Mouse (Mus musculus): Measurements from ENCODE around the gene 4930402F06Rik. TPM values are rescaled to one million over a fixed set of nuclear protein-coding genes. Genes with fewer than 3 reads are reported as not detected.

4930402F06Rik gene
- total RNA-seq, 2 experiments from 2014 or later, result not detected

GRCm38 (mm10) chr2:35419671-35420070 is 22.7 kb upstream of the 4930402F06Rik start:
- ATAC-seq (replicated peaks; ENCODE audit: low FRiP score, poor library complexity, severe bottlenecking), result peak; percentile 74

GRCm38 (mm10) chr2:35419243-35419642 is 22.3 kb upstream of the 4930402F06Rik start:
- ATAC-seq (replicated peaks; ENCODE audit: low FRiP score, poor library complexity, severe bottlenecking), result no peak

- no peak for ATAC-seq (replicated peaks; ENCODE audit: low FRiP score, poor library complexity, severe bottlenecking)
Observed at GRCm38 (mm10) chr2:35417231-35417630, 20.3 kb upstream of the 4930402F06Rik start.

- no peak for ATAC-seq (replicated peaks; ENCODE audit: low FRiP score, poor library complexity, severe bottlenecking)
Observed at GRCm38 (mm10) chr2:35416473-35416872, 19.5 kb upstream of the 4930402F06Rik start.

GRCm38 (mm10) chr2:35412810-35413209 is 15.8 kb upstream of the 4930402F06Rik start:
- ATAC-seq (replicated peaks; ENCODE audit: low FRiP score, poor library complexity, severe bottlenecking), result no peak

GRCm38 (mm10) chr2:35412246-35412645 is 15.3 kb upstream of the 4930402F06Rik start:
- no peak for ATAC-seq (replicated peaks; ENCODE audit: low FRiP score, poor library complexity, severe bottlenecking)

- ATAC-seq (replicated peaks; ENCODE audit: low FRiP score, poor library complexity, severe bottlenecking), result no peak
Observed at GRCm38 (mm10) chr2:35411640-35412190, 14.7 kb upstream of the 4930402F06Rik start.

GRCm38 (mm10) chr2:35409466-35409865 is 12.5 kb upstream of the 4930402F06Rik start:
- no peak for ATAC-seq (replicated peaks; ENCODE audit: low FRiP score, poor library complexity, severe bottlenecking)

GRCm38 (mm10) chr2:35408409-35409110 is 11.6 kb upstream of the 4930402F06Rik start:
- no peak for ATAC-seq (replicated peaks; ENCODE audit: low FRiP score, poor library complexity, severe bottlenecking)

GRCm38 (mm10) chr2:35407878-35408277 is 10.9 kb upstream of the 4930402F06Rik start:
- ATAC-seq (replicated peaks; ENCODE audit: low FRiP score, poor library complexity, severe bottlenecking), result no peak

- ATAC-seq (replicated peaks; ENCODE audit: low FRiP score, poor library complexity, severe bottlenecking), result no peak
Observed at GRCm38 (mm10) chr2:35407266-35407665, 10.3 kb upstream of the 4930402F06Rik start.

- no peak for ATAC-seq (replicated peaks; ENCODE audit: low FRiP score, poor library complexity, severe bottlenecking)
Observed at GRCm38 (mm10) chr2:35406611-35407010, 9.6 kb upstream of the 4930402F06Rik start.

GRCm38 (mm10) chr2:35402391-35402790 is 5.4 kb upstream of the 4930402F06Rik start:
- no peak for ATAC-seq (replicated peaks; ENCODE audit: low FRiP score, poor library complexity, severe bottlenecking)

- no peak for ATAC-seq (replicated peaks; ENCODE audit: low FRiP score, poor library complexity, severe bottlenecking)
Observed at GRCm38 (mm10) chr2:35400739-35401138, 3.8 kb upstream of the 4930402F06Rik start.

GRCm38 (mm10) chr2:35398184-35398828 is 1.3 kb upstream of the 4930402F06Rik start:
- peak; percentile 43; the same call in 1 of the 2 replicates for ATAC-seq (replicated peaks; ENCODE audit: low FRiP score, poor library complexity, severe bottlenecking)

- peak; percentile 72 for ATAC-seq (replicated peaks; ENCODE audit: low FRiP score, poor library complexity, severe bottlenecking)
Observed at GRCm38 (mm10) chr2:35397590-35398173, 707 bp upstream of the 4930402F06Rik start.

GRCm38 (mm10) chr2:35385441-35385871 is 11.5 kb downstream of the 4930402F06Rik start:
- ATAC-seq (replicated peaks; ENCODE audit: low FRiP score, poor library complexity, severe bottlenecking), result no peak

- ATAC-seq (replicated peaks; ENCODE audit: low FRiP score, poor library complexity, severe bottlenecking), result no peak
Observed at GRCm38 (mm10) chr2:35379306-35379705, 17.7 kb downstream of the 4930402F06Rik start.

- no peak for ATAC-seq (replicated peaks; ENCODE audit: low FRiP score, poor library complexity, severe bottlenecking)
Observed at GRCm38 (mm10) chr2:35377600-35377999, 19.4 kb downstream of the 4930402F06Rik start.

GRCm38 (mm10) chr2:35373003-35373402 is 24.0 kb downstream of the 4930402F06Rik start:
- ATAC-seq (replicated peaks; ENCODE audit: low FRiP score, poor library complexity, severe bottlenecking), result peak; percentile 74

- no peak for ATAC-seq (replicated peaks; ENCODE audit: low FRiP score, poor library complexity, severe bottlenecking)
Observed at GRCm38 (mm10) chr2:35370686-35371085, 26.3 kb downstream of the 4930402F06Rik start.

Measured in erythroid progenitor cell, adult 5-6 weeks (primary cell).